Mouse (Mus musculus) myocyte (in vitro differentiated cells): ENCODE results near the gene Lrrc4.

Experiments
- E2F4 ChIP-seq: IDR thresholded peaks from one replicate; pipeline ENCODE4 v1.6.1; 2011; ENCODE audit warnings: mild to moderate bottlenecking, control low read depth, moderate library complexity; ENCODE audit not compliant: insufficient read depth
- MAX ChIP-seq: IDR thresholded peaks from one replicate; pipeline ENCODE4 v1.6.1; 2011; ENCODE audit warnings: low read depth, mild to moderate bottlenecking, control low read depth
- POLR2A ChIP-seq: IDR thresholded peaks from one replicate; pipeline ENCODE4 v1.6.1; 2011; ENCODE audit warnings: low read depth, mild to moderate bottlenecking, control low read depth, moderate library complexity; ENCODE audit not compliant: insufficient read length
- POLR2AphosphoS2 ChIP-seq: IDR thresholded peaks from one replicate; pipeline ENCODE4 v1.6.1; 2011; ENCODE audit warnings: low read depth, control low read depth; ENCODE audit not compliant: insufficient read length
- TCF12 ChIP-seq: IDR thresholded peaks from one replicate; pipeline ENCODE4 v1.6.1; 2011; ENCODE audit warnings: mild to moderate bottlenecking, control low read depth; ENCODE audit not compliant: poor library complexity, insufficient read depth, severe bottlenecking
- USF1 ChIP-seq: IDR thresholded peaks from one replicate; pipeline ENCODE4 v1.6.1; 2011; ENCODE audit warnings: low read depth, mild to moderate bottlenecking, control low read depth, moderate library complexity

GRCm38 (mm10) chr6:28640088-28640487 lies 191.5 kb downstream of the Lrrc4 start:
- TF ChIP-seq POLR2A = no peak
- TF ChIP-seq E2F4 = no peak
- TF ChIP-seq USF1 = no peak
- no peak for TF ChIP-seq POLR2AphosphoS2
- TF ChIP-seq MAX = no peak
- TF ChIP-seq TCF12 = no peak
